Mouse (Mus musculus): ENCODE results near the gene Gm21970.

- no peak for TF ChIP-seq CTCF (IDR thresholded peaks at IDR 0.05; ENCODE audit: control insufficient read depth, insufficient read depth, insufficient replicate concordance, low read depth, low read length)
- TF ChIP-seq POLR2A (IDR thresholded peaks at IDR 0.05; ENCODE audit: control insufficient read depth, low read depth, low read length) = no peak
Measured at GRCm38 (mm10) chr16:91428259-91428865, 36.8 kb downstream of the Gm21970 start.
